Mouse (Mus musculus): ENCODE data around the gene Chac1. TPM values are rescaled to one million over a fixed set of nuclear protein-coding genes. Genes with fewer than 3 reads are reported as not detected.

Gene Chac1
- 10 to 100 TPM; 10.1 to 10.6 TPM for total RNA-seq (2021)

GRCm38 (mm10) chr2:119350555-119351486, at the start of gene Chac1:
TSS of gene Chac1 (plus strand) at chr2:119351229.
- DNase-seq (ENCODE audit: extremely low spot score in 1 of 2, low spot score in 2 of 2): peak; percentile 93 to 95
- intact Hi-C loops (cut with DNase I): no loop called here

GRCm38 (mm10) chr2:119302876-119303275, 48.2 kb upstream of the Chac1 start:
- intact Hi-C loops (cut with DNase I): no loop called here
- DNase-seq (ENCODE audit: extremely low spot score in 1 of 2, low spot score in 2 of 2): no peak

- intact Hi-C loops (cut with DNase I): no loop called here
- DNase-seq (ENCODE audit: extremely low spot score in 1 of 2, low spot score in 2 of 2): no peak
Observed at GRCm38 (mm10) chr2:119304391-119304790, 46.6 kb upstream of the Chac1 start.

- intact Hi-C loops (cut with DNase I): no loop called here
- peak in 1 of 2 experiments; percentile 80 for DNase-seq (ENCODE audit: extremely low spot score in 1 of 2, low spot score in 2 of 2)
Observed at GRCm38 (mm10) chr2:119304798-119305208, 46.2 kb upstream of the Chac1 start.

GRCm38 (mm10) chr2:119311544-119311943, 39.5 kb upstream of the Chac1 start:
- intact Hi-C loops (cut with DNase I): no loop called here
- DNase-seq (ENCODE audit: extremely low spot score in 1 of 2, low spot score in 2 of 2): peak in 1 of 2 experiments; percentile 73

- intact Hi-C loops (cut with DNase I): no loop called here
- no peak for DNase-seq (ENCODE audit: extremely low spot score in 1 of 2, low spot score in 2 of 2)
Observed at GRCm38 (mm10) chr2:119312380-119312958, 38.6 kb upstream of the Chac1 start.

GRCm38 (mm10) chr2:119313780-119314479, 37.1 kb upstream of the Chac1 start:
- intact Hi-C loops (cut with DNase I): no loop called here
- no peak for DNase-seq (ENCODE audit: extremely low spot score in 1 of 2, low spot score in 2 of 2)

GRCm38 (mm10) chr2:119314742-119315310, 36.2 kb upstream of the Chac1 start:
- intact Hi-C loops (cut with DNase I): no loop called here
- DNase-seq (ENCODE audit: extremely low spot score in 1 of 2, low spot score in 2 of 2): no peak

- intact Hi-C loops (cut with DNase I): no loop called here
- DNase-seq (ENCODE audit: extremely low spot score in 1 of 2, low spot score in 2 of 2): no peak
Observed at GRCm38 (mm10) chr2:119318043-119318710, 32.9 kb upstream of the Chac1 start.

GRCm38 (mm10) chr2:119320571-119320970, 30.5 kb upstream of the Chac1 start:
- intact Hi-C loops (cut with DNase I): no loop called here
- DNase-seq (ENCODE audit: extremely low spot score in 1 of 2, low spot score in 2 of 2): peak in 1 of 2 experiments; percentile 58

- DNase-seq (ENCODE audit: extremely low spot score in 1 of 2, low spot score in 2 of 2): peak in 1 of 2 experiments; percentile 55
- intact Hi-C loops (cut with DNase I): no loop called here
Observed at GRCm38 (mm10) chr2:119321771-119322586, 29.1 kb upstream of the Chac1 start.

GRCm38 (mm10) chr2:119322587-119323300, 28.3 kb upstream of the Chac1 start:
- intact Hi-C loops (cut with DNase I): no loop called here
- peak; percentile 71 to 76 for DNase-seq (ENCODE audit: extremely low spot score in 1 of 2, low spot score in 2 of 2)

GRCm38 (mm10) chr2:119323866-119324575, 27.0 kb upstream of the Chac1 start:
- no peak for DNase-seq (ENCODE audit: extremely low spot score in 1 of 2, low spot score in 2 of 2)
- intact Hi-C loops (cut with DNase I): no loop called here

GRCm38 (mm10) chr2:119324576-119325318, 26.3 kb upstream of the Chac1 start:
- peak in 1 of 2 experiments; percentile 34 for DNase-seq (ENCODE audit: extremely low spot score in 1 of 2, low spot score in 2 of 2)
- intact Hi-C loops (cut with DNase I): no loop called here

GRCm38 (mm10) chr2:119325568-119326143, 25.4 kb upstream of the Chac1 start, which contains the start of gene Dll4:
TSS of gene Dll4 (plus strand) at chr2:119325784.
- peak in 1 of 2 experiments; percentile 88 for DNase-seq (ENCODE audit: extremely low spot score in 1 of 2, low spot score in 2 of 2)
- intact Hi-C loops (cut with DNase I): no loop called here

All from left cerebral cortex, postnatal 10 days (tissue).